Comparison of ENCODE assay signal across 8 mouse cellular contexts in the genomic region with DNA sequence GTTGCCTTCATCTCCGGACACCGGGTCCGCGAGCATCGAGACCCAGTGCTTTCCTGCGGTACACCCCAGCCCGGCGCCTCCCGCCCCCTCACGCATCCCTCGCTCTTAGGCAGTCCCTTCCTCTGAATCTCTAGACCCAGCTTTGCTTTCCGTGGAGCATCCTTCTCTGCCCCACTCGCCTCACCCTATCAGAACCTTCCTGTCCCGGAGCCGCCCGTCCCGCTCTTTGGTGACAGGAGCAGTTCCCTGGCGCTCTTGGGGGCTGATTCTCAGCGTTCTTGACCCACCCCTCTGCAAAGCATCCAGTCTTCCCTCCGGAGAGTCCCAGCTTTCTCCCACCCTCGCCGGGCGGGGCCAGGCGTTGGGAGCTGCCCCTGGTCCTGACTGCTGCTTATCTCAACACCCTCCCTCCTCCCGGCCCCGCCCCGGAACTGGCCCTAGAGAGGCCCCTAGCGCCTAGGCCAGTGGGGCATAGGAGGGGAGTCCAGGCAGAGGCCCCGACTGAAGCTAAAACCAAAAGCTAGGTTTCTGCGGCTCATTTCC. TPM values are rescaled to one million over a fixed set of nuclear protein-coding genes. Genes with fewer than 3 reads are reported as not detected.
A peak's percentile ranks its signal among the peaks of the same experiment; 100 is the strongest.
DNase-seq lines count a peak whose midpoint lies in the region; ATAC-seq and TF ChIP-seq lines count a peak whose summit lies in the region.

No protein-coding gene starts in this region.

- peak overlapping the region; percentile 90 for H3K9ac ChIP-seq in hindbrain, embryonic 12.5 days

- peak overlapping the region; percentile 93 for H3K27ac ChIP-seq in hindbrain, embryonic 12.5 days
- H3K27ac ChIP-seq in small intestine, adult 2 months (ENCODE audit: insufficient read depth, low read depth, low read length): no peak overlapping the region

- WGBS in hindbrain, embryonic 12.5 days: under 1% methylated on average over 29 of the region's 30 CpGs
- WGBS in small intestine, adult 2 months: 1% methylated on average over 30 of the region's 30 CpGs

- H3K9me3 ChIP-seq in hindbrain, embryonic 12.5 days (replicated peaks): no peaks in the 10 kb centered on the region

- TF ChIP-seq POLR2A in small intestine, adult 2 months (IDR thresholded peaks at IDR 0.05; ENCODE audit: low read depth, low read length): no peak

- no peaks in the 10 kb centered on the region for H3K27me3 ChIP-seq in hindbrain, embryonic 12.5 days
- peaks cover 9% of the 10 kb centered on the region; the same call in 1 of the 2 replicates for H3K27me3 ChIP-seq in small intestine, adult 2 months (ENCODE audit: control insufficient read depth, insufficient read depth, low read length)

- H3K36me3 ChIP-seq in hindbrain, embryonic 12.5 days: peaks cover 19% of the 10 kb centered on the region
- peaks cover 11% of the 10 kb centered on the region; the same call in 1 of the 2 replicates for H3K36me3 ChIP-seq in small intestine, adult 2 months (ENCODE audit: control insufficient read depth, insufficient read depth, low read length)

- peak overlapping the region; percentile 76 for H3K4me2 ChIP-seq in hindbrain, embryonic 12.5 days (replicated peaks)

- TF ChIP-seq CTCF in small intestine, adult 2 months (IDR thresholded peaks at IDR 0.05; ENCODE audit: extremely low read depth, insufficient read length, insufficient replicate concordance, low read depth, low read length): no peak

- peaks cover 19% of the 10 kb centered on the region for H3K4me1 ChIP-seq in hindbrain, embryonic 12.5 days
- peaks cover 5% of the 10 kb centered on the region; the same call in 1 of the 2 replicates for H3K4me1 ChIP-seq in small intestine, adult 2 months (ENCODE audit: control insufficient read depth, insufficient read depth, insufficient read length, low read length)

- DNase-seq in right cerebral cortex, adult 18-20 months: peak; percentile 74
- DNase-seq in right cerebral cortex, postnatal 36 days (ENCODE audit: low spot score in 2 of 2): no peak
- peak; percentile 83 for DNase-seq in cerebellum, adult 9-11 months
- DNase-seq in left cerebral cortex, adult 8-10 months (ENCODE audit: low spot score in 2 of 2): peak; percentile 45 to 66

- peak; percentile 60 for ATAC-seq in frontal cortex, adult (ENCODE audit: low TSS enrichment)
- ATAC-seq in hindbrain, embryonic 12.5 days (ENCODE audit: low FRiP score): peak; percentile 77
- peak; percentile 73 for ATAC-seq in megakaryocyte, adult 5-6 weeks (ENCODE audit: poor library complexity, severe bottlenecking)

- H3K4me3 ChIP-seq in hindbrain, embryonic 12.5 days: peak overlapping the region; percentile 82
- H3K4me3 ChIP-seq in small intestine, adult 2 months (ENCODE audit: low read depth, low read length): peak overlapping the region; percentile 73

RNA-seq across cellular contexts. Expression of a gene that starts 0.9 kb away (rescaled TPM):
- 17.0 and 18.0 TPM in 2 replicates for polyA plus RNA-seq in hindbrain, embryonic 12.5 days (2016; fragmentation: Nextera tagmentation; extraction: Ambion mirVana)
- total RNA-seq in left cerebral cortex, adult 8-10 months (2022): 10 to 100 TPM; 39.6 to 50.3 (median 42.5) TPM
- total RNA-seq in megakaryocyte, adult 5-6 weeks (2015): 0.16 and 1.5 TPM in 2 replicates
- 0.15 TPM in 1 of 2 replicates, not detected in the other for total RNA-seq in megakaryocyte, adult 5-6 weeks (2017)
- polyA plus RNA-seq in small intestine, adult 2 months (2012; rRNA removed): 2.0 and 2.1 TPM in 2 replicates

RNA-seq across cellular contexts. Expression of a gene that starts 12.8 kb away (rescaled TPM):
- 42.7 and 44.5 TPM in 2 replicates for polyA plus RNA-seq in hindbrain, embryonic 12.5 days (2016; fragmentation: Nextera tagmentation; extraction: Ambion mirVana)
- total RNA-seq in left cerebral cortex, adult 8-10 months (2022): 10 to 100 TPM; 17.2 to 28.5 (median 20.8) TPM
- total RNA-seq in megakaryocyte, adult 5-6 weeks (2015): 31.2 and 34.4 TPM in 2 replicates
- 43.1 and 47.6 TPM in 2 replicates for total RNA-seq in megakaryocyte, adult 5-6 weeks (2017)
- 44.8 and 62.5 TPM in 2 replicates for polyA plus RNA-seq in small intestine, adult 2 months (2012; rRNA removed)

RNA-seq across cellular contexts. Expression of a gene that starts 18.9 kb away (rescaled TPM):
- polyA plus RNA-seq in hindbrain, embryonic 12.5 days (2016; fragmentation: Nextera tagmentation; extraction: Ambion mirVana): 0.83 and 1.4 TPM in 2 replicates
- 100 to 1,000 TPM; 151 to 192 (median 180) TPM for total RNA-seq in left cerebral cortex, adult 8-10 months (2022)
- total RNA-seq in megakaryocyte, adult 5-6 weeks (2015): not detected in 2 replicates
- total RNA-seq in megakaryocyte, adult 5-6 weeks (2017): not detected in 2 replicates
- not detected in 2 replicates for polyA plus RNA-seq in small intestine, adult 2 months (2012; rRNA removed)

RNA-seq across cellular contexts. Expression of a gene that starts 33.4 kb away (rescaled TPM):
- not detected in 2 replicates for polyA plus RNA-seq in hindbrain, embryonic 12.5 days (2016; fragmentation: Nextera tagmentation; extraction: Ambion mirVana)
- under 1 TPM; 0.46 to 0.82 (median 0.69) TPM for total RNA-seq in left cerebral cortex, adult 8-10 months (2022)
- total RNA-seq in megakaryocyte, adult 5-6 weeks (2015): not detected in 2 replicates
- not detected in 2 replicates for total RNA-seq in megakaryocyte, adult 5-6 weeks (2017)
- polyA plus RNA-seq in small intestine, adult 2 months (2012; rRNA removed): not detected in 2 replicates

RNA-seq across cellular contexts. Expression of a gene that starts 48.7 kb away (rescaled TPM):
- polyA plus RNA-seq in hindbrain, embryonic 12.5 days (2016; fragmentation: Nextera tagmentation; extraction: Ambion mirVana): 22.3 and 23.6 TPM in 2 replicates
- total RNA-seq in left cerebral cortex, adult 8-10 months (2022): 10 to 100 TPM; 25.2 to 29.7 (median 27.7) TPM
- total RNA-seq in megakaryocyte, adult 5-6 weeks (2015): 11.7 and 16.0 TPM in 2 replicates
- total RNA-seq in megakaryocyte, adult 5-6 weeks (2017): 26.3 and 30.3 TPM in 2 replicates
- 19.3 and 21.0 TPM in 2 replicates for polyA plus RNA-seq in small intestine, adult 2 months (2012; rRNA removed)

Comparison
In these comparisons a context has a peak if more than half of its experiments do, and no peak if none do; other contexts are left out.
1. DNase-seq: peak in right cerebral cortex, adult 18-20 months (single experiment), cerebellum, adult 9-11 months (single experiment) and left cerebral cortex, adult 8-10 months (2 of 2); none in right cerebral cortex, postnatal 36 days (0 of 2).
2. RNA of a gene that starts 0.9 kb away (total RNA-seq): 39.6 to 50.3 TPM in left cerebral cortex, adult 8-10 months; 0.15 to 1.5 TPM in megakaryocyte, adult 5-6 weeks; every median in the first group is over 10 times any median in the second.
3. RNA of a gene that starts 18.9 kb away (total RNA-seq): 151 to 192 TPM in left cerebral cortex, adult 8-10 months; not detected in megakaryocyte, adult 5-6 weeks; every median in the first group is over 100 times any median in the second.
4. Peak in every context shown above with its lines, with median percentiles within 50 percentile points of each other: ATAC-seq.